Mouse (Mus musculus): ENCODE data around the gene Vwc2l. TPM values are rescaled to one million over a fixed set of nuclear protein-coding genes. Genes with fewer than 3 reads are reported as not detected.

The Vwc2l gene
- polyA plus RNA-seq (2014; fragmentation: Illumina TruSeq; extraction: RNeasy Lipid Tissue Mini Kit (QIAGEN cat#74804); ENCODE audit: low replicate concordance) = not detected

GRCm38 (mm10) chr1:70725655-70726066 lies at the start of gene Vwc2l:
Gene Vwc2l, plus strand, starts transcription at chr1:70725715.

